Comparison of ENCODE assay signal across 24 mouse cellular contexts in the genomic region with DNA sequence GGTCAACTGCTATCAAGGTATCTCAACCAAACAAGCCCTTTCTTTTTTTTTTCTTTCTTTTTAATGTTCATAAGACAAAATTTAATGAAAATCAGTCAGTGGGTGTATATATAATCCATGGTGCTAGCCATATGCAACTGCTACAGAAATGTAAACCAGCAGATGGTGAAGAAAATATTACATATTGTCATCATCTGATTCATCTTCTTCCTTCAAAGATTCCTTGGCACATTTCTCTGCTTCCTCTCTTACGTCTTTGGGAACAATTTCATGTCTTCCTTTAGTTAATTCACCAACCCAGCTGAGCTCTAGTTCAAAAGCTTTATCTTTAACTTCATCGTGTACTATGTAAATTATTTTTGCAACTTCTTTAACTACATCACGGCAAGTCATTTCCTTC. TPM values are rescaled to one million over a fixed set of nuclear protein-coding genes. Genes with fewer than 3 reads are reported as not detected.
"Had no signal": no experiment of that assay in that cellular context is flagged by ENCODE, and none has a peak within 500 bp of the region (broad histone marks: within the 10 kb centered on the region; RNA-seq: fewer than 3 reads in every experiment).

No protein-coding gene starts in this region.

- H3K4me1 ChIP-seq: lung, embryonic 15.5 days; megakaryocyte, embryonic 14.5 days; midbrain, embryonic 13.5 days; midbrain, embryonic 15.5 days; neural tube, embryonic 12.5 days; stomach, embryonic 15.5 days had no signal

- H3K9me3 ChIP-seq: lung, embryonic 15.5 days; megakaryocyte, embryonic 14.5 days; midbrain, embryonic 13.5 days; midbrain, embryonic 15.5 days; neural tube, embryonic 12.5 days; stomach, embryonic 15.5 days had no signal

- ATAC-seq: lung, postnatal 0 days; midbrain, embryonic 13.5 days; midbrain, embryonic 15.5 days had no signal

- H3K36me3 ChIP-seq: lung, embryonic 15.5 days; midbrain, embryonic 13.5 days; midbrain, embryonic 15.5 days; neural tube, embryonic 12.5 days; stomach, embryonic 15.5 days had no signal

- H3K27ac ChIP-seq: lung, embryonic 15.5 days; macrophage; midbrain, embryonic 13.5 days; midbrain, embryonic 15.5 days; neural tube, embryonic 12.5 days; stomach, embryonic 15.5 days; stomach, postnatal 0 days had no signal

- H3K9ac ChIP-seq: lung, embryonic 15.5 days; midbrain, embryonic 13.5 days; midbrain, embryonic 15.5 days; neural tube, embryonic 12.5 days; stomach, embryonic 15.5 days had no signal

- H3K27me3 ChIP-seq: lung, embryonic 15.5 days; megakaryocyte, embryonic 14.5 days; midbrain, embryonic 13.5 days; midbrain, embryonic 15.5 days; neural tube, embryonic 12.5 days; stomach, embryonic 15.5 days had no signal

- H3K4me3 ChIP-seq: lung, embryonic 15.5 days; megakaryocyte, embryonic 14.5 days; midbrain, embryonic 13.5 days; midbrain, embryonic 15.5 days; neural tube, embryonic 12.5 days; stomach, embryonic 15.5 days had no signal

- H3K4me2 ChIP-seq: lung, embryonic 15.5 days; midbrain, embryonic 11.5 days; midbrain, embryonic 13.5 days; midbrain, embryonic 15.5 days; neural tube, embryonic 12.5 days; stomach, embryonic 15.5 days had no signal

- DNase-seq: lung, adult 2 months; lung, postnatal 14 days; lung, postnatal 36 days; right cerebral cortex, postnatal 14 days; thymus, adult 18-20 months; thymus, postnatal 14 days; thymus, postnatal 36 days had no signal

RNA-seq across cellular contexts. Expression of a gene that starts 10.2 kb away (rescaled TPM):
- total RNA-seq: megakaryocyte progenitor cell, adult 5-6 weeks; midbrain, postnatal 0 days; monocyte, adult 5-6 weeks; neutrophil, adult 5-6 weeks had no signal
- polyA plus RNA-seq: lung, adult 2 months; lung, embryonic 15.5 days; lung, postnatal 0 days; macrophage; midbrain, embryonic 11.5 days; midbrain, embryonic 13.5 days; midbrain, postnatal 0 days; neural tube, embryonic 12.5 days; neural tube, embryonic 14.5 days; spleen, adult 2 months; stomach, embryonic 15.5 days; stomach, postnatal 0 days; thymus, postnatal 0 days had no signal

RNA-seq across cellular contexts. Expression of a gene that starts 12.5 kb away (rescaled TPM):
- total RNA-seq: megakaryocyte progenitor cell, adult 5-6 weeks; midbrain, postnatal 0 days; monocyte, adult 5-6 weeks; neutrophil, adult 5-6 weeks had no signal
- polyA plus RNA-seq: lung, adult 2 months; lung, embryonic 15.5 days; lung, postnatal 0 days; macrophage; midbrain, embryonic 11.5 days; midbrain, embryonic 13.5 days; midbrain, embryonic 15.5 days; midbrain, postnatal 0 days; neural tube, embryonic 12.5 days; neural tube, embryonic 14.5 days; spleen, adult 2 months; stomach, embryonic 15.5 days; stomach, postnatal 0 days; thymus, postnatal 0 days had no signal

RNA-seq across cellular contexts. Expression of a gene that starts 28.4 kb away (rescaled TPM):
- total RNA-seq: megakaryocyte progenitor cell, adult 5-6 weeks; midbrain, postnatal 0 days; monocyte, adult 5-6 weeks; neutrophil, adult 5-6 weeks had no signal
- polyA plus RNA-seq: lung, adult 2 months; lung, embryonic 15.5 days; lung, postnatal 0 days; macrophage; midbrain, embryonic 11.5 days; midbrain, embryonic 13.5 days; neural tube, embryonic 12.5 days; spleen, adult 2 months; stomach, embryonic 15.5 days; thymus, postnatal 0 days had no signal

RNA-seq across cellular contexts. Expression of a gene that starts 45.4 kb away (rescaled TPM):
- total RNA-seq: megakaryocyte progenitor cell, adult 5-6 weeks; midbrain, postnatal 0 days; monocyte, adult 5-6 weeks; neutrophil, adult 5-6 weeks had no signal
- polyA plus RNA-seq: lung, adult 2 months; lung, embryonic 15.5 days; lung, postnatal 0 days; macrophage; midbrain, embryonic 11.5 days; midbrain, embryonic 13.5 days; midbrain, embryonic 15.5 days; midbrain, postnatal 0 days; neural tube, embryonic 12.5 days; neural tube, embryonic 14.5 days; spleen, adult 2 months; stomach, embryonic 15.5 days; thymus, postnatal 0 days had no signal
